Mouse (Mus musculus) colon, adult 2 months (tissue): Measurements from ENCODE around the gene Gm8232. TPM values are rescaled to one million over a fixed set of nuclear protein-coding genes. Genes with fewer than 3 reads are reported as not detected.

Source experiments
- polyA plus RNA-seq: library from polyadenylated mRNA; depleted of rRNA; stranded (reverse); fragments of >200 nt; gene quantifications from 2 replicates; pipeline ENCODE4 v1.2.3, GENCODE M21; 2012; rRNA removed

Gene Gm8232
- polyA plus RNA-seq = not detected in 2 replicates

GRCm38 (mm10) chr14:44433335-44433734 is at the start of gene Gm8232:
Gene Gm8232 (plus strand): TSS chr14:44433635.

DNA sequence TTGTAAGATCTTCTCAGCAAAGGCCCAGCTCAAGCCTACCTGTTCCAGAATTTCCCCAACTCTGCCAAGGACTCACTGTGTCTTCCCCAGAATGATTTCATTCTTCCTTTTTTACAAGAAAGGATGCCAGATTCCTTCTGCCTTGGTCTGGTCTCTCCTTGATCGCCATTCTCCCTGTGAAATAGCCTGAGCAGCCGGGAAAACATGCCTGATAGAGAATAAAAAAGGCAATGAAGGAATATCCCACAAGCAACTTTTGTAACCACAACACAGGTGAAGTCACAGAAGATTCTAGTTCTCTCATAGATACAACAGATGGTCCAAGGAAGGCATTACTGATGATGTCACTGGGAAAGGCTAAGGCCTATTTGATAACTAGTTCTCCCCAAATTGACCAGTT is 22.8 kb upstream of the Gm8232 start, which contains the start of gene Gm3371:
Gene Gm3371 (minus strand): TSS at position 101 of the 400 bp plus-strand sequence.

Other genes starting within 250 kb of the Gm8232 start
- gene Gm8212, start 236.0 kb upstream of the Gm8232 start, polyA plus RNA-seq = not detected in 2 replicates
- not detected in 2 replicates for gene 4930503E14Rik, start 220.4 kb upstream of the Gm8232 start, polyA plus RNA-seq
- gene Gm8220, start 148.1 kb upstream of the Gm8232 start, polyA plus RNA-seq = not detected in 2 replicates
- not detected in 2 replicates for gene Gm5930, start 95.1 kb upstream of the Gm8232 start, polyA plus RNA-seq
- not detected in 2 replicates for gene Gm8229, start 68.3 kb upstream of the Gm8232 start, polyA plus RNA-seq
- gene Gm3371, start 22.9 kb upstream of the Gm8232 start, polyA plus RNA-seq = not detected in 2 replicates
- gene BC061237, start 58.8 kb downstream of the Gm8232 start, polyA plus RNA-seq = not detected in 2 replicates
- not detected in 2 replicates for gene Gm17093, start 84.6 kb downstream of the Gm8232 start, polyA plus RNA-seq
- not detected in 2 replicates for gene Gm8247, start 149.5 kb downstream of the Gm8232 start, polyA plus RNA-seq
- gene Gm5624, start 194.3 kb downstream of the Gm8232 start, polyA plus RNA-seq = not detected in 2 replicates